Mouse (Mus musculus) layer of hippocampus, adult 2 months (tissue): Measurements from ENCODE around the gene Nisch. TPM values are rescaled to one million over a fixed set of nuclear protein-coding genes. Genes with fewer than 3 reads are reported as not detected.

Experiments
- DNase-seq, 2 experiments: peaks; one replicate each; pipeline ENCODE4 v3.0.0; 2022; ENCODE audit warnings: low spot score in 2 of 2
- H3K27ac ChIP-seq: fragments of 200-600 bp; 2 replicates; pipeline ENCODE4 v1.8.1; 2022
- H3K4me3 ChIP-seq: fragments of 200-600 bp; 2 replicates; pipeline ENCODE4 v1.8.1; 2022; ENCODE audit warnings: mild to moderate bottlenecking
- CTCF ChIP-seq: fragments of 200-600 bp; conservative IDR thresholded peaks from 2 replicates; pipeline ENCODE4 v1.8.1; 2022; ENCODE audit warnings: antibody characterized with exemption, mild to moderate bottlenecking, moderate library complexity
- total RNA-seq, 2 experiments: library from RNA; stranded (reverse); gene quantifications; 2 replicates each; pipeline ENCODE4 v1.2.3; 2021

Gene Nisch
- total RNA-seq, 2 experiments from 2014 or later = 472 to 491 TPM

DNA sequence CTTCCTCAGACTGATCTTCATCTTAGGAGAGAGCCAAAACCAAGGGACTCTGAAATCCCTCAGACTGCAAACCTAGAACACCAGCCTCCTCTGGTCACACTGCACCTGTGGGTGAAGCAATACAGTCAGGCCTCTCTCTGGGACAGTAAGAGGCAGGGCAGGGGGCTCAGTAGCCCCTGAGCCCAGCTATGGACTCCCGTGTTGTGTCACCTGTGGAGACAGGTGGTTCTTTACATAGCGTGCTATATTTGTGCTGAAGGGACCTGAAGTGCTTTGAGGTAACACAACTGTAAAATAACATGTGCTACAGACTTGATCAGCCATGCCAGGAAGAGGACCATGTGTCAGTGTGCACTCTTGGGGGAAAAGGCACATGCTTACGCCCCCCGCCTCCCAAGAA lies 21.2 kb downstream of the Nisch start:
- peak overlapping the region; percentile 84 for H3K27ac ChIP-seq
- DNase-seq = no peak
- no peak overlapping the region for H3K4me3 ChIP-seq
- no peak for TF ChIP-seq CTCF

DNA sequence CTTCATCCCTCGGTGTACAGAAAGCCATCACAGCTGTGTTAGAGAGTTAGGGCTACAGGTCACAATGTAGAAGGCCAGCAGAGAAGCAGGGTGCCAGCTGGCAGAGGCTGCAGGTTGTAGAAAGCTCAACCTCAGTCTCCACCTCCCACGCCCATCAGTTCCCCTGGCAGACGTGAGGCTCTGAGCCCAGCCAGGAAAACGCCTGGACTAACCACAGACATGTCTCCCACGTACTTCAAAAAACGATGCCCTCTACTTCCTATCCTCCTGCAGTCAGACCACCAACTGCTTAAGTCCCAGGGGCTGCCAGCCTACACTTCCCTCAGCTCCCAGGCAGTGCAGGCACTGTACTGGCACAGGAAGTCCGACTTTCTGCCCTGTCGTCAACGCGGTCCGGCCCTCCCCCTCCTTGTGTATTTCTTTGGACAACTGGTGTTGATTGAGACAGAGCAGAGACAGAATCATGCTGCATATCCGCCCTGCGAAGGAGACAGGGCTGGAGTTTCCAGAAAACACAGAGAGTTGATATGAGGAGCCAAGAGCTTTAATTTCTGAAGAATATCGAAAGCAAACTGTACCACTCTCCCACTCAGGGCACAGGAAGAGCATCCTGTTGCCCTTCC lies 21.7 kb downstream of the Nisch start:
- Histone ChIP-seq H3K27ac (peak overlapping the region; percentile 84), H3K4me3 (no peak overlapping the region)
- peak in 1 of 2 experiments; percentile 50 for DNase-seq
- TF ChIP-seq CTCF = no peak

DNA sequence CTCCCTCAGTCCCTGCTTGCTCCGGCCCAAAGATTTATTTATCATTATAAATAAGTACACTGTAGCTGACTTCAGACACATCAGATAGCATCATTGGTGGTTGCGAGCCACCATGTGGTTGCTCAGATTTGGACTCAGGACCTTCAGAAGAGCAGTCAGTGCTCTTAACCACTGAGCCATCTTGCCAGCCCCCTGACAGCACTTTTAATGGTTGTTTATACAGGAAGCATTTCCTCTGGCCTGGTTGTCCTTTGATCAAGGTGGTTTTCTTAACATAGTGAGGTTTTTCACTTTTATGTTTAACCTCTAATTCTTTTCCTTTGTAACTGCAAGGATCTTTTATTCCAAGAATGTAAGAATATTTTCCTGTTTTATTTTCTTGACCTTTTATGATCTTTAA lies 22.3 kb downstream of the Nisch start:
- H3K4me3 ChIP-seq = no peak overlapping the region
- no peak for TF ChIP-seq CTCF
- DNase-seq = no peak
- peak overlapping the region; percentile 84 for H3K27ac ChIP-seq

DNA sequence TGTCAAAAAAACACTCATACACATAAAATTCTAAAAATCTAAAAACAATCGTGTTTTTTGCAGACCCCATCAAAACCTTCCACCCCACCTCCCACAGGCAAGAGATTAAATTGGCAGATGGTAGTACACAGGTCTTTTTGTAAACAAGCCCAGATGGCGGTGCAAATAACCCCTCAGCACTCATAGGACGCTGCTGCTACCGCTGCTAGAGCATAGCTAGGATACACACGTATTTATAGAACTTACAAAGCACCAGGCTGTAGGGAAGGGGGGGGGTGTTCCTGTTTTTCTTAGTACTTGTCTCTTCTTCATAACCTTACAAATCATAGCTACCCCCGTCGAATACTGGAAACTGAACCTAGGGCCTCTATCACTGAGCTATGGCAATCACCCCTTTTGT lies 23.0 kb downstream of the Nisch start:
- no peak for DNase-seq
- H3K27ac ChIP-seq = peak overlapping the region; percentile 84
- TF ChIP-seq CTCF = no peak
- H3K4me3 ChIP-seq = no peak overlapping the region

DNA sequence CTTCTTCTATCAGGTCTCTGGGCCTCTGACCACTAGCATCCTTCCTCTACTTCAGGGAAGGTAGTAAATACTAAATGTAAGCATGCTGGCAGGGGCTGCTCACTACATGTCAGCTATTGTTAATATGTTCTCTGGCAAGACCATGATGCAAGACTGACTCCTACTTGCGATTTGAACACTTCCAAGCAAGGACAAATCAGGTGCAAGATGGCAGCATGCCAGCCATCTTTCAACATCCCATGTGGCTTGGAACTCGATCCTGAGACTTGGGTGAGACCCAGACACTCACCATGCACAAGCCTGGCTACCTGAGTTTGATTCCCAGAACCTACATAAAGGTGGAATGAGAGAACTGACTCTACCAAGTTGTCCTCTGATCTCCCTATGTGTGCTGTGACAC lies 24.8 kb downstream of the Nisch start:
- peak overlapping the region; percentile 84; the same call in 1 of the 2 replicates for H3K27ac ChIP-seq
- TF ChIP-seq CTCF = no peak
- no peak overlapping the region for H3K4me3 ChIP-seq
- no peak for DNase-seq

DNA sequence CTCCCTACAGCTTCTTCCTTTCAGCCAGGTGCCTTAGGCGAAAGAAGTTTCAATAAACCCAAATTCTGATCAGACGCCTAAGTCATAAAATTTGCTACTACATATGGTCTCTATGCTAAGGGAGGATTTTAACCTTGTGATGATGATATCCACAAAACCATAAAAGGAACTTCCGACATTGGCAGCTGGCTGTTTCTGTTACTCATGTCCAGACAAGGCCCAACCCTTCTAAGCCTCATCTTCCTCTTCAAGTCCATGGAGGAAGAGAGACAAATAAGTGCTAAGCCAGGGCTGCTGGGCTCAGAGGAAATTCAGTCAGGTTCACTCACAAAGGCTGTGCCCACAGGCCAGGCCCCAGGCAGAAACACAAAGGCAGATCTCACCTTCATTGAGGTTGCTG lies 27.4 kb downstream of the Nisch start:
- no peak for DNase-seq
- no peak for TF ChIP-seq CTCF
- peak overlapping the region; percentile 56; the same call in 1 of the 2 replicates for H3K27ac ChIP-seq
- no peak overlapping the region for H3K4me3 ChIP-seq

DNA sequence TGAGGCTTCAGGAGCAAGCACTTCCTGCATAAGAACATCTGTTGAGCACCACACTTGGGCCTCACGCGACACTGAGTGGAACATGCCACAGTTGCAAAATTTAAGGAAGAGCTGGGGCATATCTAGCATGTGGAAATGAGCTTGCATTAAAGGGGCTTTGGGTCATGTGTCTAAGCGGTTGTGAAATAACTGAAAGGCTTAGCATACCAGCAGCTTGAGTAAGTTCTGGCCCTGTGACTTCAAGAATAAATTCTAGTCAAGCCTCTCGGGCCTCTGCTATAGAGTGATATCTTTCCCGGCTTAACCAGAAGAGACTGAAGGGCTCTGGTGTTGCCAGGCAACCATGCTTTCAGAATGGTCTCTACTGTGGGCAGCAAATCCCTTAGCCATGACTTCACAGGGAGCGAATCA lies 28.0 kb downstream of the Nisch start:
- no peak overlapping the region for H3K4me3 ChIP-seq
- no peak for TF ChIP-seq CTCF
- no peak for DNase-seq
- peak overlapping the region; percentile 56; the same call in 1 of the 2 replicates for H3K27ac ChIP-seq

DNA sequence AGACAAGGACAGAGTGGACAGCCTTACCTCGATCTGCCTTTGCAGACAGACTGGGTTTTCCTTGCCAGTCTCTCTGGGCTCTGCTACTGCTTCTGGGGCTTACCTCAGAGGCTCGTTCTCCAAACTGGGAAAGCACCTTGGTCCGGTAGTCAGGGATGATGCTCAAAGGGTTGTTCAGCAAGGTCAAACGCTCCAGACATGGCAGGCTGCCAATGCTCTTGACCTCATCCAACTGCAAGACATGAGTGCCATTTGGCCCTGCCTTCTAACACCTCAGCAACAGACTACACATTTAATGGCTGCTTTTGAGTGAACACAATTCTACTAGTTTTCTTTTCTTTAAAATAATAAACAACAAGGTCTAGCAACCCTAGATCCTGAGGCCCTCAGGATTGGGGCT lies 30.1 kb downstream of the Nisch start:
- H3K27ac ChIP-seq = 0 out of 2 replicates have a peak overlapping the region, but pooled peaks have one; percentile 25
- TF ChIP-seq CTCF = no peak
- no peak for DNase-seq
- no peak overlapping the region for H3K4me3 ChIP-seq

DNA sequence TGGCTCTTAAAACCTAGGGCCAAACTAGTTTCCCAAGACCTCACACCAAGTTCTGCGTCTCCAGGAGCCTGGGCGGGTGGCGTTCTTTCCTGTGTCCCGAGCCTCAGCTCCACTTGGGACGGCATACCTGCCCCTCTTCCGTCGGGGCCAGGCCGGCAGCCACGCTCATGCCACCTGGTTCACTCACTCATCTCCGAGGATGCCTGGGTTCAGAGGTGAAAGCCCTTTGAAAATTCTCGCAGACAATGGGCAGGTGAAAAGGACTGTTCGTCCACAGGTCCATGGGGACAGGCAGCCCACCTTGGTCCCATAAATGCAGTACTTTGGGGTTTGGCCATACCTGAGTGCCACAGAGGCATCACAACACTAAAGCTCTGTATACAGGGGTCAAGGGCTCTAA lies 32.6 kb downstream of the Nisch start:
- no peak for DNase-seq
- Histone ChIP-seq H3K4me3 (no peak overlapping the region), H3K27ac (peak overlapping the region; percentile 76)
- no peak for TF ChIP-seq CTCF

DNA sequence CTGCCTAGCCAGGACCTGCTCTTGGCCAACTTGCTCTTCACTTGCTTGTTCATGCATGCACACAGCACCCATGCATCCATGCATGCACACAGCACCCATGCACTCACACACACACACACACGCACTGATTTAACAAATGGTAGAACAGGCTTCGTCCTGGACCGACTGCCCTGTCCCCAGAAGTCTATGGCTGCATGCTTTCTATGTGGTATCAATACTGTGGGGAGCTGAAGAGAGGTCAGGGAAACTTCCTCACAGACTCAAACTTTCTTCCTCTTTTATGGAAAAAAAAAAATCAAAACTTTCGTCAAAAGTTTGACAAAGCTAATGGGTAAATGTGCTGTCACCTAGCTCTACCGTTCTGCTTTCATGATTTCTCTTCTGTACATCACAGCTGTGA lies 33.2 kb downstream of the Nisch start:
- H3K27ac ChIP-seq = peak overlapping the region; percentile 76
- no peak for DNase-seq
- H3K4me3 ChIP-seq = no peak overlapping the region
- TF ChIP-seq CTCF = no peak

DNA sequence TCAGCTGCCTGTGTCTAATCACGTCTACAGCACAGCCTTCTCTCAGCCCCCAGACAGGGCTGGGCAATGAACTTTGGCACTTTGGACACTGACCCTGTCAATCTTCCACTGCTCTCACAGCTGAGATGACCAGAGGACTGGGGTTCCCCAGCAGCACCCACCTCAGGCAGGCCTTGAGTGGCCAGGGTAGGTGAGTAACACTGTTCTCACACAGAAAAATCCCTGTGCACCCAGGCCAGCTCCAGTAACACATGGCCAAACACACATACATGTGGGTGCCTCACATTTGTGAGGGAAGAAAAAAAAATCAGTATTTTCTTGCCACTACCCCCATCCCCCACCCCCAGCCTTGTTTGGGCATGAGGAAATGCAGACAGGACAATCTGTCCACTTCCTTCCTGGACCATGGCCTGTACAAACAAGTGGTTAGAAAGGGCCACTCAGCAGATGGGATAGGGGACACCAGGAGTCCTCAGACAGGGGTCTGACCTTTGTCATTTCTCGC lies 33.9 kb downstream of the Nisch start:
- TF ChIP-seq CTCF = no peak
- H3K4me3 ChIP-seq = no peak overlapping the region
- H3K27ac ChIP-seq = peak overlapping the region; percentile 76
- DNase-seq = no peak

DNA sequence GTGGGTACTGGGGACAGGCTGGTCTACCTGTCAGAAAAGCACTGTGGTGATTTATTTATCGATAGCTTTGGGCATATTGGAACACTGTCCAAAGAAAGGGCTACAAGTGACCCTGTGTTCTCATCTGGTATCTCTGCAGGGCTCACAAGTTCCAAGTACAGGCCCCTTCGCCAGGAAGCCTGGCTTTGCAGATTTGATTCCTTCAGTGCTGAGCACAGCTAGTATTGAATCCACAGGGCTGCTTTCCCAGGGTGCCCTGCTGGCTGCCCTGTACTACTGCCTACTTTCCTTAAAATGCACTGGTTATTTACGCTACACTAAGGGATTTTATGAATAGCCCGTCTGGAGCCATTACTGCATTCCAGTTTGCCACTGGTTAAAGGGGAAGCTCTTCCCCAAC lies 35.2 kb downstream of the Nisch start:
- peak overlapping the region; percentile 76 for H3K27ac ChIP-seq
- no peak for DNase-seq
- TF ChIP-seq CTCF = 0 out of 2 replicates have a peak, but pooled peaks have one; percentile 23
- no peak overlapping the region for H3K4me3 ChIP-seq

DNA sequence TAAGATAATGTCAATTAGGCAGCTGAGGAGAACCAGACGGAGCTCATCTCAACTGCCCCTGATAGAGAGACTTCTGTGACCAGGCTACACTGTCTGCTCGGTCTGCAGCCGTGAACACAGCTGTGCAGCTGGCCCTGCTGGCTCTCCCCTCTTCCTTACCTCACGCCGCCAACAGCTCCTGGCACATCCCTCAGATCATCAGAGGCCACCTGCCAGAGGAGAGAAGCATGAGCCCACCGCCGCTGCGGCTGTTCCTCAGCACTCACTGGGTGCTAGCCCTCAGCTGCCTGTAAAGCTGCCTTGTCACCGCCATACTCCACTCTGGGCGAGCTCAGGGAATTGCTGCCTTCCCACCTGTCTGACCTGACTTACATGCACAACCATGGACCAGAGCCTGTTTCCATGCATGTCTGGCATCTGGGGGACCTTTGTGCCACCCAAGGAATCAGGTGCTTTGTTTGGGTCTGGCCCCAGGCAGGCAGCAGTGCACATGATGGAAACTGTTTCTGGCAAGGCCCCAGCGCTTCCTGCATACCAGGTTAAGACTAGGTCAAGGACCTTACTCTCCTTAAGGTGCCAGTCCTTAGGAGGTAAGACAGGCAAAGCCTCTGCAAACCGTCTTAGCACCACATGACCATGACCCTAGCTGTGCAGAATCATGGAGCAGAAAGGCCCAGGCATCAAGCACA lies 36.9 kb downstream of the Nisch start:
- Histone ChIP-seq H3K27ac (peak overlapping the region; percentile 76), H3K4me3 (no peak overlapping the region)
- no peak for TF ChIP-seq CTCF
- DNase-seq = no peak

DNA sequence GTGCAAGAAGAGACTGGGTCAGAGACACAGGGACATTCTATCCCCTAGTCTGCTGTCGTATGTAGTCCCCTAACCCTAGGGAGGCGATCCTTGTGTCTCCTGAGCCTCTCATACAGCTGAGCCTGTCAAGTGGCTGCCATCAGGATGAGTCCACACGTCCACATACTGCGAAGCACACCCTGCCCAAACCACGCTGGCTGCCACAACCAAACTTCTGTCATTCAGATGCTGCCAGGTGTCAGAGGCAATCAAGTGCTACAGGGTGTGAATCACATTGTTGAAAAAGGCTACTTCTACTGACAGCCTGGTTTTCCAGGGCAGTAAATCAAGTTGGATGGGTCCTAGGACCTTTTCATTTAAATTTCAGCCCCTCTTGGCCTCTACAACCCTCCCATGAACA lies 39.0 kb downstream of the Nisch start:
- Histone ChIP-seq H3K27ac (peak overlapping the region; percentile 59; the same call in 1 of the 2 replicates), H3K4me3 (no peak overlapping the region)
- TF ChIP-seq CTCF = no peak
- no peak for DNase-seq
